Mouse (Mus musculus) mouse trophoblast stem cell (cell line): ENCODE measurements around the gene Slc1a5.

Experiments used
- in situ Hi-C, 2 experiments: fragments of 300-500 bp; cut with MseI, MboI; formaldehyde crosslinking; loops; 2 replicates in 1 of 2; 3 replicates in 1 of 2; pipeline ENCODE4 v1.15.1; 2025

Slc1a5 gene

DNA sequence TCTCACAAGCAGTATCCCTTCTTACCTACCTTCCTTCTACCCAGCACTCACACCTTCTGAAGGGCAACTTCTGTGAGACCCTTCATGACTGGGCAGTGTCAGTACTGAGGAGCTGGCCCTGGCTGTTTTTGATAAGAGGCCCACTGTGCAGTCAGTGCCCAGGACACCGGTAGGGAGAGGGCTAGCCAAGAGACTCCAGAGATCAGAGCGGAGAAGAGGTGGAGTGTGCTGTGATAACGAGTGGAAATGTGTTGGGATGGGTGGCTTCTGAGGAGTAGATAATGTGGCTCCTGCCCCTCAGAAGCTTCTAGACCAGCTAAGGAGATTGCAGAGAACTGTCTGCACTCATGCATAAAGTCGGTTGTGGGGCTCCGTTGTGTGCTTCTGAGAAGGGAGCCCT lies 38.7 kb downstream of the Slc1a5 start:
- in situ Hi-C loops: no loop called here

DNA sequence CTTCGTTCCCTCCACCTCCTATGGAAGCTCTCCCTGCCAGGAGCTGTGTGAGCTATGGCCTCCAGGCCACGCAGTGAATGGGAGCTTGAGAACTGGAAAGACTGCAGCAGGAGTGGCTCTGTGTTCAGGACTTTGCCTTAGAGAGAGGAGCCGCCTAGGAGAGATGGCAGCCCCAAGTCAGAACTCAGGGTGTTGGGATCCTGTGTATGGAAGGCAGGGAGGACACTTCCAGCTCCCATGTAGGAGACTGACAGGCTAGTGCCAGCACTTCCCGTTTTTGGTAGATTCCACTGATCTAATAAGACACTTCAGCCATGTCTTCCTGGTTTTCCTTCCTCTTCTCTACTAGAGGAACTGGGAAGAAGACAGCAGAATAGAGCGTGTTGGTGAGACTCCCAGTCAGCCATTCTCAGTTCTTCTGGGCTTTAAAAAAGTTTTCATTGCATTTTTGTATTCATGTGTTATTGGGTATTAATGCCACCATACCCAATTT lies 39.2 kb downstream of the Slc1a5 start:
- in situ Hi-C loops: no loop called here

DNA sequence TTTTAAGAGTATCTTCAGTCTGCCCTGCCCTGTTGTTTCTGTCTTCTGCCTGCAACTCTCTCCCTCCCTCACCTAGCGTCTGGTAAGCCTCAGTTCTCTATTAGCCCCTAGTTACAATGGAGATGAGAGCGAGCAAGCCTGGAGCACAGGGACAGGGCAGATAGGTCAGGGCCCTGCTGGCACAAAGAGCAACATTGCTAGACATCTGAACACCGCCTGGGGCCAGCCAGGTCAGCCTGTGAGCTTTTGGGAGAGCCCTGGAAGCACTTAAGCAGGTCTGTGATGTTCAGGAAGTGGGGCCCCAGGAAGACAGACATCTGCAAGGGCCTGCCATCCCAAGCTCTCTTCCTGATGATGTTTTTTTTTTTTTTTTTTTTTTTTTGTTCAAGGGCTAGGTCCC lies 40.0 kb downstream of the Slc1a5 start:
- in situ Hi-C loops: no loop called here

DNA sequence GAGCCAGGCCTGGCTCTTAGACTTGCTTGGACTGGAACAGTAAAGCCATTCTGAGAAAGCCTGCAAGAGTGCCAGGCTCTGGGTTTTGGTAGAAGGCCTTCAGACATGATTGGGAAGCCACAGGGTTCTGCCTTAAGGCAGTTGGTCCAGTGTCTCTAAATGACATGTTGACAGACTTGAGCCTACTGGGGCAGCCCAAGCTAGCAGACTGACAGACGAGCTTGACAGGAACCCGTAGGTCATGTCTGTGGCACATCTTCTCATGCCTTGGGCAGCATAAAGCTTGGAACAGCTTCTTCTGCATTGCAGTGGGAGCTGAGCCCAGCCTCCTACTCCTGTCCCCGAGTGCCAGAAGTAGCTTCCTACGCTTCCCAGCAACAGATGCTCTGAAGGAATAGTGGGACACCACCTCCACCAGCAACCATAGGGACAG lies 40.5 kb downstream of the Slc1a5 start:
- in situ Hi-C loops: no loop called here

DNA sequence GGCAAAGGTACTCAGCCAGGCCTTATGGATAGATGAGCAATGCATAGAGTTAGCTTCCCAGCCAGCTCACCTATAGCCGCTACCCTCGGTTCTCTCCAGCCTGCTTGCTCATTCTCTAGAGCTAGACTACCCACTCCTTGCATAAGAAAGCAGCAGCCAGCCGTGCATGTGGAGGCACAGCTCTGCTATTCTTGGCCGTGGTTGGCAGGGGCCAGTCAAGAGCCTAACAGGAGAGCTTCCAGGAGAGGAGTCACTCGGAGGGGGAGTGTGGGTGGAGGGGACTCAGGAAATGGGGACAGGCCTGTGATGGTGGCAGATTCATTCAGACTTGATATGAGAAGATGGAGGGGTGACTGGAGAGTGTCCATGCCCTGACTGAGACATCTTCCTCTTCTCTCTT lies 42.6 kb downstream of the Slc1a5 start:
- in situ Hi-C loops: no loop called here

DNA sequence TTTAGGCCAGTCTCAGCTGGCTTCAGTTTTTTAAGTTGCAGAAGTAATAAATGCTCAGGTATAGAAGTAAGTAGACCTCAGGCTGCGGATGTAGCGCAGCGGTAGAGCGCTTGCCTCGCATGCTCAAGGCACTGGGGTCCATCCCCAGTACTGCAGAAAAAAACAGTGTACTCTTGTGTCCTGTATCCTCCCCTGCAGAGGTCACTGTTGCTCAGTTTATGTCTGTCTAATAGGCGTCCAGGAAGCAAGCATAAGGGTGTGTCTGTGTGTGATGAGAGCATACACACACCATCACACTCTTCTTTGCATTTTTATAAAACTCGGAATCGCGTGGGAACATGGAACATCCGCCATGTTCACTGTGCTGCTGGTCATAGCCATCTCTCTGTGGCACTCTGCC lies 44.6 kb downstream of the Slc1a5 start:
- in situ Hi-C loops: no loop called here

DNA sequence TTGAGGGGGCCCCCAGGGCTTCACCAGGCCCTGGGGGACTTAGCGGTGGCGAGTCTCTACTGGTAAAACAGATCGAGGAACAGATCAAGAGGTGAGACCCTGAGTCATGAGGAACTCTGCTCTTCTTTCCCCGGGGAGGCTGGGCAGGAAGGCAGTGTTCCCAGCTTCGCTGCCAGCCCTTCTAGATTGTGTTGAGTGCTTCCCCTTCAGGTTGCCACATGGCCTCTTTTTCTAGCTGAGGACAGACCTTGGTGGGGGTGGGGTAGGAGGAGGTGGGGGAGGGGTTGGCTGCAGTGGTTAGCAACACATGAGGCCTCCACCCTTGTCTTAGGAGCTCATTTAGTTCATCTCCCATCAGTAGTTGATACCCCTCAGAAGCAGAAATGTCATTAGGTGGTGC lies 45.4 kb downstream of the Slc1a5 start:
- in situ Hi-C loops: no loop called here

DNA sequence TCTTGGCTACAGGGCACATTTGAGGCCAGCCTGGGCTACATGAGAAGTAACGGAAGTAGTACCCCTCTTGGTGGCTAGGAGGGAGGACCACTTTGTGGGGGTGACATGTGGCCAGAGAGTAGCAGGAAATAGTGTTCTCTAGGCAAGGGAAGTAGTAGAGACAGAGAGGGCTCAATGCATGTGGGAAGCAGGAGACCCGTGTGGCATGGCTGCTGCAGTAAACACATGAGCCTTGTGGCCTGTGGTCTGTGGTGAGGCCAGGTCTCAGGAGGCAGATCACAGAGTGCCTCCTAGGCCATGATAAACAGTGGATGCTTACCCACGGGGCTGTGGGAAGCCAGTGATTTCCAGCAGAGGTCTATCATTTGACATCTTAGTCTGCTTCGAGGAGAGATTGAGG lies 46.1 kb downstream of the Slc1a5 start:
- in situ Hi-C loops: no loop called here

DNA sequence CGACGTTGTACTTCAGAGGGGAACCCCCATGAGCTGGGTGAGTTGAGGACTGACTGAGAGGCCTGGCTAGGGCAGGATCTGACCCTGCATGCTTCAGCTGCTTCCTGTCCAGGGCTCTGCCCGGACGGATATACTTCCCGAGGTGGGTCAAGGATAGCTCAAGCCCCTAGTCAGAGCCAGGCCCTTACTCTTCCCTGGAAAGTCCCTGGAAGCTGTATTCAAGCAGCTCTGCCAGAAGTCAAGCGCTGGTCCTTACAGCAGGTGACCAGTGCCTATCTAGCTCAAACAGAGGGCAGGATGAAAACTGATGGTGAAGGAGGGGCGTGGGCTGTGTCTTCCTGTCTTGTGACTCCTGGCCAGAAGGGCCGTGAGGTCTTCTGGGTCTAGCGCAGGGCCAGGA lies 49.3 kb downstream of the Slc1a5 start:
- in situ Hi-C loops: no loop called here

DNA sequence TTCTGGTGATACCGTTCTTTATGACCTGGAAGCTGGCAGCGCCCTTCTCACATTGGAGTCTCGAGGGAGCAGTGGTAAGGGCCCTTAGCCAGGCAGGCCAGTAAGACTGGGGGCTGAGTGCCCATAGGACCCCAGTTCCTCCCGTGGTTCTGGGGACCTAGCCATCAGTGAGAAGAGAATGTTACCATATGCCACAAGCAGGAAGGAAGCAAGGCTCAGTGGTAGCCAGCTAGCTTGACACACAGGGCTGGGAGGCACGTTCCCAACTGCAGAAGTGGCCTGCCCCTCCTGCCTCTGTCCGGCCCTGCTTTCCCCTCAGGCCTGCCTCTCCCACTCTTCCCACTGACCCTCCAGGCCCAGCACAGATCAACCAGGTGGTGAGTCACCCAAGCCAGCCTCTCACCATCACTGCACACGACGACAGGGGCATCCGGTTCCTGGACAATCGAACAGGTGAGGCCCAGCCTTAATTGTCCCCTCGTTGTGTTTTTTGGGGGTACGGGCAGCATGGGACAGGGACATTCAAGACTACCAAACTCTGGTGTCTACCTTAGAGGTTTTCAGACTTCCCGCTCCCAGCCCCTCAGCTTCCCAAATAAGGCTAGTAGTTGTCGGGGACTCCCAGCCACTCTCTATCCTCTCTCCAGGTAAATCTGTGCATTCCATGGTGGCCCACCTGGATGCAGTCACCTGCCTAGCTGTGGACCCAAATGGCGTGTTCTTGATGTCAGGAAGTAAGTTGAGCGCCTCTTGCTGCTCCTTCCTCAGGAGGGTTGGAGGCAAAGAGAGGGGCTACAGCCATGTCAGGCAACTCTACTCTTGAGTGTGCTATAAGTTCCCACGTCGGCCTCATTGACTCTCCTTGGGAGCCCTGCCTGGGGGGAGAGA lies 57.0 kb downstream of the Slc1a5 start:
- in situ Hi-C loops: no loop called here

DNA sequence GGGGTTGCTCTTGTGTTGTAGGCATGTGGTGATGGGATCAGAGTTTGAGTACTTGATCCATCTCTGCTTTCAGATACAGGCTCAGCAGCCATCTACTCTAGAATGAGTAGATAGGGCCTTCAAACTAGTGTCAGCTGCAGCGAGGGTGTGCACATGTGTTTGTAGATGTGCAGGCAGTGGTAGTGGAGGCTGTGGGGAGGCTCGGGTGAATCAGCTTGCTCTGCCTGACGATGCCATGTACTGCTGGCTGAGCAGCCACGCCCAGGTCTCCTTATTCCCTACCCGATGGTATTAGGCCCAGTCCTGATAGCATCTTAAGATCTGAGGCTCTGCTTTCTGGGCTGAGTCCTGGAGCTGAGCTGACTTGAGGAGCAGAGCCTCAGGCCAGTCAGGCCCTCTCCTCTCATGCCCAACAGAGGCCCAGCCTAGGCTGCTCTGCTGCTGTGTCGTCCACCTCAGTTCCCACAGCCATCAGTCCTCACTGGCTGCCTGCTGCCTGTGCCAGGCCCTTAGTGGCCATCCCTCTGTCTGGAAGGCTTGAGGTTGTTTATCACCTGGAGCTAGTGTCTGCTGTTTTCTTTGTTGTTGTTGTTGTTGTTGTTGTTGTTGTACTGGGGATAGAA lies 57.8 kb downstream of the Slc1a5 start:
- in situ Hi-C loops: no loop called here

DNA sequence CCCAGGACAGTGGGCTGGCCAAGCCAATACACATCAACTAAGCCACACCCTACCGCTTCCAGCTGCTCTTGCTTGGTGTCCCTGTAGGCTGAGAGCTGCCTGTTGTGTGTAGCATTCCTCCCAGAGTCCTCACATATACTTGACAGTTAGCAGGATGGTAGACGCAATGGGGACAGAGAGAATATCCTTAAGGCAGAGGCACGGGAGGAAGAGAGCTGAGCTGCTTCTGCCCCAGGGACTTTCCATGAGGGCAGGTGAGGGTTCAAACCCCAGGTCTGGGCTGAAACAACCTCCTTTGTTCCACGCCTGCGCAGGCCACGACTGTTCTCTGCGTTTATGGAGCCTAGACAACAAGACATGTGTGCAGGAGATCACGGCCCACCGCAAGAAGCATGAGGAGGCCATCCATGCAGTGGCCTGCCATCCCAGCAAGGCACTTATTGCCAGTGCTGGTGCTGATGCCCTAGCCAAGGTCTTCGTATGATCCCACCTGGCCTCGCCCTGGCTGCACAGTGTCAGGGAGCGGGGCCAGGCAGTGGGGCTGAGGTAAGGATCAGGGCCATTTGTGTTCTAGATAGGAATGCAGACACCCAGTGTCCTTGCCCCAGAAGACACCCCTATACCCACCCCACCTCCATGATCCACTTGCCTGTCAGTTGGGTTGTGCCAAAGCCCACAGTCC lies 58.4 kb downstream of the Slc1a5 start:
- in situ Hi-C loops: no loop called here

DNA sequence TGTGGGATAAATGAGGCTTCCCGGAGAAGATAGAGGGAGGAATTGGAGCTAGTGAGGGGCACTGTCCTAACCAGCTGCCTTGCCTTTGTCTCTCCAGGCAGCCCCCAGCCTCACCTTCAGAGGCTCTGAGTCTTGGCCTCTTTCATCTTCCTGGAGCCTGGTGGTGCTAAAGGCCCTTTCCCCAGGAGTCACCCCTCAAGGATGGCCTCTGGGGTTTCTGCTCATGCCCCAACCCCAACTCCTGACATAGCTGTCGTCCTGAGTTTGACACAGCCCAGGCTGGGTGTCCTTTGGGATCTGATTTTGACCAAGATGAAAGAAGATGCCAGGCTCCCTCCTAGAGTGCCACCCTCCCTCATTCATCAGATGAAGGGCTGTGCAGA lies 59.0 kb downstream of the Slc1a5 start:
- in situ Hi-C loops: no loop called here

DNA sequence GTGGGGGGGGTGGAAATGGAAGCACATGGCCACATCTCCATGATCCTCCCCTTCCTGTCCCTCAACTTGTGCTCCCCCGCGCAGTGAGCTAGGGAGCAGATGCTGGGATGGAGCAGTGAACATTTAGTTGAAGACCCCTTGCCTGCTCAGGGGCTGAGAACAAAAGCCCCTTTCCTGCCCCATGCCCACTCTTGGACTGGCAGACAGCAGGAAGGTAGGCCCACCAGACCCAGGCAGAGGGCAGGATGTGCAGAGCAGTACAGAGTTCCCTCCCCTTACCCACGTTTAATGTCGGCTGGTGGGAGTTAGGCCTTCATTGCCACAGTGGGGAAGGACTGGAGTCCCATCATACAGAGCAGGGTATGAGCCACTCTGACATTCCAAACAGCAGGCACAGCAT lies 59.9 kb downstream of the Slc1a5 start:
- in situ Hi-C loops: no loop called here

DNA sequence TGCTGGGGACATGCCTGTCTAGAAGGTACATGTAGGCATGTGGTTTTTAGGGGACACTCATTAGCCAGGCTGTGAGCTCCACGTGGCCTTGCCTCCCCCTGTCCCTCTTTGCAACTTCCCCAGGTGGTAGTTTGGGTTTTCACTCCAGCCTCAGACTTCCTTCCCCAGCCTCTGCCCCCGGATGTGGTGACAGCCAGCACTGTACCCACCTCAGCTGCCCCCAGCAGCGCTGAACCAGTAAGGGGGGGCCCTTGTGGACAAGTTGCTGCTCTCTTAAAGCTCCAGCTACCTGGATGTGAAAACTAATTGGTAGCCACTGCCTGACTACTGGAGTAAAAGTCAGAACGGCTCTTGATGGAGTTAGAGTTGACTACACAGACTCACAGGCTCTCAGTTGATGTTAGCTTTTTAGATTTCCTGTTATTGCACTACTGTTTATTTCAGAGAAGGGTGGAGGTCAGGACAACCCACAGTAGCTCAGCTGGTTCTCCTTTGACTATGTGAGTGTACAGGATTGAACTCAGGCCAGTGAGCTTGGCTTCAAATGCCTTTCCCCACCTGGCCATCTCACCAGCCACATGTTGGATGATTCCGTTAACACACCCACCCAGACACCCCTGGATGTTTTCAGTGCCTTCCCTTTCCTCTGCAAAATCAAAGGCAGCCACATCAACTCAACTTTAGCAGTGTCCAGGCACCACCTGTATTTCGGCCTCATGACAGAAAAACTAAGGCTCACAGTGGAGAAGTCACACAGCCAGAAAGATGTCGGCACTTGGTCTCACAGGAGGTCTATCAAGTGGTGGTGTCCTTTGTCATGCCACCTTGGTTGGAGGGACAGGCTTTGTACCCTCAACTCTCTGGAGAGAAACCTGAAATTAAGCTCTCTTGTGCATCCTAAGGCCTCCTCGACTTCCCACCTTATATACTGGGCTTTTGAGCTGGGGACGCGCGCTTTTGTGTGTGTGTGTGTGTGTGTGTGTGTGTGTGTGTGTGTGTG lies 60.7 kb downstream of the Slc1a5 start:
- in situ Hi-C loops: no loop called here

DNA sequence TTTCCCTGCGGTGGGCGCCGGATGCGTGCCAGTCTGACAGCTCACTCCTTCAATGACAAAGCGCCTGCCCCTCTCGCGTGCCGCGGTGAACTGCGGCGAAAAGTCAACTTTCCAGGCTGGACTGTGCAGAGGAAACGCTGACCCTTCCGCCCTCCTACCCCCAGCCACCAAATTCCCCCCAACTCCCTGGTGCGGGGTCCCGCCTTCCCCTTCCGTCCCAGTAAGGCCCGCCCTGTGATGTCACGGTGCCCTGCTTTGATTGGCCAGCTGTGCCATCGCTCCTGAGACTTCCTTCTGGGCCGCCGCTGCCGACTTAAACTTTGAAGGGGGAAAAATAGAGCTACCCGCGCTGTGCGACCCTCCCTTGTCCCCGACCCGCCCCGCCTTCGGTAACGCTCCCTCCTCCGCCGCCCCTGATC lies 61.5 kb downstream of the Slc1a5 start, which contains the start of gene Prkd2:
Prkd2 (plus strand) TSS at position 258 of the 419 bp plus-strand sequence.
- in situ Hi-C loops: no loop called here

DNA sequence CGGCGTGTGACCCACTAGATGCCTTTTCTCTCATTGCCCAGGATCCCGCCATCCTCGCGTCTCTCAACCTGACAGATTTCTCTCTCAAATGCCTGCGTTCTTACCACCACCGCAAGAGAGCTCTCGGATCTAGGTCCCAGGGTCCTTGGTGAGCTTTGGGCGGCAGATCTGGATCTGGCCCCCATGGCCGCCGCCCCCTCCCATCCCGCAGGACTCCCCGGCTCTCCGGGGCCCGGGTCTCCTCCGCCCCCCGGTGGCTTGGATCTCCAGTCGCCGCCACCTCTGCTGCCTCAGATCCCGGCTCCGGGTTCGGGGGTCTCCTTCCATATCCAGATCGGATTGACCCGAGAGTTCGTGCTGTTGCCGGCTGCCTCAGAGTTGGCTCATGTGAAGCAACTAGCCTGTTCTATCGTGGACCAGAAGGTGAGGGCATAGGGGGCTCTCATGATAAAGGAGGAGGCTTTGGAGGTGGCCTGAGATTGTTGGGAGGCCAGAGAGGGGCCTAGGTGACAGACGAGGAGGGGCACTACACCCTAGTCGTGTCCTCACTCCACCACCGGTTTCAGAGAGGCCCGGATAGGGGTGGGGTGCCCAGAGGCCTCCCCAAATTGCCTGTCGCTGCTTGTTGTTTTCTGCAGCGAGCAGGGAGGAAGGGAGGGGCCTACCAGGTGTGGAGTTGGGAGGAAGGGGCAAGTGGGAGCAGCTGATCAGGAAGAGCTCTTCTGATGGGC lies 62.5 kb downstream of the Slc1a5 start:
- in situ Hi-C loops: no loop called here

DNA sequence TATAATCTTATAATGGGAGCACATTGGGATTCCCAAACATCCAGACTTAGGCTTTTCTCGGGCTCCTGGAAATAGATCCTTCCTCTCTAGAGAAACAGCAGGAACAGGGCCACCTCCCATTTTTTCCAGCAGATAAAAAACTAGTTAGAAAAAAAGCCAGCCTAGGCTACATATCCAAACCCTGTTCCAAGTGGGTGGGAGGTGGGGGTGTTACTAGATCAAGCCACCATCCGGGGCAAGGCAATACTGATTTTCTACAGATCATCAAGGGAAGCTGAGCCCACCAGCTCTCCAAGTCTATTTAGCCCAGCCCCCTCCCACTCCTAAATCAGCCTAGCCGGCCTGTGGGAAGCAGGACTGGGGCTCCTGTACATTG lies 63.5 kb downstream of the Slc1a5 start:
- in situ Hi-C loops: no loop called here

DNA sequence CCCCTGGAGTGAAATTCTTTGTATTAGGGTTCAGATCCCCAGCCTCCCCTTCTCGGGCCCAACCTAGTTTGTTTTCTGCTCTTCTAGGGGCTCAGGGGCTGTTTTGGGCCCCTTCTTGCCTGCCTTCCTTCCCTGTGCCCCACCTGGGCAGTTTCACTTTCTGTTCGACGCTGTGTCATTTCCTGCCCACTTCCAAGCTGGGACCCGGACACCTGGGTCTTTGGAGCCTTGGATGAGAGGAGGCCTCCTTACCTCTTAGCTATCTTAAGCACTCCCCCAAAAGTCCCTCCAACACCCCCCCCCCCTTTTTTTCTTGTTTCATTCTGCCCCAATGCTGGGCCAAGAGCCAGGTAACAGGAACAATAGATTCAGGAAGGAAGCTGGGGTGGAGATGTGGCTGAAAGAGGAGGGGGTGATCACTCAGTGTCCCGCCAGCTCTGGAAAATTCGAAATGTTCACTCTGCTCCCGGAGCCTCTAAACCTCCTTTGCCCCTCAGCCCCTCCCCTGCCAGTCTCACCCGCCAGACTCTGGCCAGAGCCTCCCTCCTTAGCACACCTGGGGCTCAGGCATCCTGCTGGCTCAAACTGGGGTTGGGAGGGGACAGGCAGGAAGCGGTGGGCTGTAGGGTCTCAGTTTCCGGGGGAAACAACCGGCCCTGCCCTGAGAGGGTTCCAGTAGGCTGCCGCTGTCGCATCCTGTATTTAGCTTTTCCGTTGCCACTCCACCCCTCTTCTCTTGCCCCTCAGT lies 64.1 kb downstream of the Slc1a5 start:
- in situ Hi-C loops: no loop called here

DNA sequence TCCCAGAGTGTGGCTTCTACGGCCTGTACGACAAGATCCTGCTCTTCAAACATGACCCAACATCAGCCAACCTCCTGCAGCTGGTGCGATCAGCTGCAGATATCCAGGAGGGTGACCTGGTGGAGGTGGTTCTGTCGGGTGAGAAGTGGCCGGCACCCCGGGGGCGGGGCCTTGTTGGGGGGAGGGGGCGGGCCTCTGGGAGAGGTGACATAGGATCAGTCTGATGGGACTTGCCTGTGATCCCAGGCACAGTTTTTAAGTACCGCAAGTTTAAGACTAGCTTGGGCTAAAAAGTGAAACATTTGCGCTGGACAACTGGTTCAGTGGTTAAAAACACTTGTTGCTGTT lies 64.7 kb downstream of the Slc1a5 start:
- in situ Hi-C loops: no loop called here
